Mouse (Mus musculus): ENCODE data around the gene Aoc2. TPM values are rescaled to one million over a fixed set of nuclear protein-coding genes. Genes with fewer than 3 reads are reported as not detected.
"Not testable (repeated sequence)": the region's sequence is repeated elsewhere in the genome, so short reads cannot be mapped to it uniquely, and the experiment has no call there.

The Aoc2 gene
- polyA plus RNA-seq, 1 experiment from 2014 or later, result 2.7 TPM

DNA sequence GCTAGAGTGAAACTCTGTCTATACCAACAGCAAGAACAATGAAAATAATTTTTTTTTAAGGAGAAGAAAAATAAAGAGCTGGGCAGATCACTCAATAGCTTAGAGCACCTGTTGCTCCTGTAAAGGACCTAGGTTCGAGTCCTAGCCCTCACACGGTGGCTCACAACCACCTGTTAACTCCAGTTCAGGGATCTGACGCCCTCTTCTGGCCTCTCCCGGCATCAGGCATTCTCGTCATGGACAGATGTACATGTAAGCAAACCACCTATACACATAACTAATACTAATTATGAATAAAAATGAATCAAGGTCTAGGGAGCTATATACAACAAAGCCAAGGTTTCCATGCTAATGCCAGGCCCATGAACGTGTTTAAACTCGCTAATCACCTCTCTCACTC is 24.0 kb upstream of the Aoc2 start:
- WGBS, result 68% methylated on average over 7 of the region's 7 CpGs
- no peak overlapping the region for H3K27ac ChIP-seq

DNA sequence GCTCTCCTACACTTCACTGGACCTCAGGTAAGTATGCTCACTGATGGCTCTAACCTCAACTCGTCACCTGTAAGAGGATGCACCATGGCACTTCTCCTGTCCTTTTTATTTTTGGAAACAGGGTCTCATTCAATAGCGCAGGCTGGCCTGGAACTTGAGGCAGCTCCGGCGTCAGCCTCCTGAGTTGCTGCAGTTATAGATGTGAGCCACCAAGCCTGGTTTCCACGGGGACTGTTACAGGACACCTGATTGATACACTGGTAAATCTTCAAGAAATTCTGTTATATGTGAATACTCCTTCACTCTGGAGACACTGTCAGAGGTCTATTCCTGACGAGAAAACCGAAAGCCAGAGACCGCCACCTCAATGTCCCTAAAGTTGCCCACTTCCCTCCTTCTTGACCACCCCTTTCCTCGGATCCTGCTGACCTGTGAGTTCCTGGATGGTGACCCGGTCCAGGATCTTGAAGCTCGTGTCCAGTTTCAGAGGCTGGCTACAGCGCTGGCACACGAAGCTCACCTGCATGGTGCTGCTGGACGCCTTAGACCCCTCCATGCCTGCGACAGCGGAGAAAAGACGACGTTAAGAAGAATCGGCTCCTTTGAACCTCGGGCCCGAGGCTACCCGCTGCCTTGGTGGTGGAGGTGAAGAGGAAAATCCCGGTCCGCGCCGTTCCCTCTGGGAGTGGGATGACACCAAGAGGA is 23.4 kb upstream of the Aoc2 start:
- Histone ChIP-seq H3K36me3 (peaks cover 34% of the 10 kb centered on the region), H3K27me3 (ENCODE audit: low read depth, poor library complexity, severe bottlenecking) (no peaks in the 10 kb centered on the region), H3K4me3 (peak overlapping the region; percentile 83), H3K4me1 (peaks cover 17% of the 10 kb centered on the region), H3K27ac (peak overlapping the region; percentile 84), H3K9me3 (replicated peaks) (no peaks in the 10 kb centered on the region)
- WGBS, result 13% methylated on average over 26 of the region's 26 CpGs
- DNase-seq (ENCODE audit: low spot score), result no peak

More for the DNA sequence above, 24.0 kb upstream of the Aoc2 start:
- H3K4me1 ChIP-seq, result peaks cover 17% of the 10 kb centered on the region
- no peaks in the 10 kb centered on the region for H3K27me3 ChIP-seq (ENCODE audit: low read depth, poor library complexity, severe bottlenecking)
- no peak for DNase-seq (ENCODE audit: low spot score)
- peak overlapping the region; percentile 83 for H3K4me3 ChIP-seq
- H3K36me3 ChIP-seq, result peaks cover 39% of the 10 kb centered on the region
- no peaks in the 10 kb centered on the region for H3K9me3 ChIP-seq (replicated peaks)

- DNase-seq (ENCODE audit: low spot score), result peak; percentile 99
- Histone ChIP-seq H3K9me3 (replicated peaks) (no peaks in the 10 kb centered on the region), H3K27me3 (ENCODE audit: low read depth, poor library complexity, severe bottlenecking) (no peaks in the 10 kb centered on the region), H3K4me1 (peaks cover 17% of the 10 kb centered on the region), H3K27ac (peak within 1 kb of the TSS; percentile 84), H3K4me3 (peak within 1 kb of the TSS; percentile 83), H3K36me3 (peaks cover 28% of the 10 kb centered on the region)
- 6% methylated on average over 39 of the region's 39 CpGs for WGBS
These were observed 22.7 kb upstream of the Aoc2 start, which contains the start of gene Becn1 for GRCm38 (mm10) chr11:101302004-101302798. Becn1 (minus strand) TSS chr11:101302286.

DNA sequence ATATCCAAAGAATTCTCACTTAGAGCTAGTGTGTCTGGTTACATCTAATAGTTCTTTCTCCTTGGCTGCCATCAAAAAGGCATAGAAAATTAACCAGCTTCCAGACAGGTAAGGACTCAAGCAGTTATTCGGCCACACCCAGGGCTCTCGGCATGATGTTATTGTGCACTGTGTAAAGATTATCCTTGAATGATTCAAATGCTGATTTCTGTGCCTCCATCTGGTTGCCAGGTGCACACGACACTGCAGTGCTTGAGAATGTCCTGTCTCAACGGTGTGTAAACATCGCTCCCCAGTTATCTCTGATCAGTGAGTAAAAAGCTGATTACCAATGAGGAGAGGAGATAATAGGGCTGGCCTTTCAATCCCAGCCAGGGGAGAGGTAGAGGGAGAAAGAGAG is 17.1 kb upstream of the Aoc2 start:
- H3K4me1 ChIP-seq, result no peaks in the 10 kb centered on the region
- no peaks in the 10 kb centered on the region for H3K36me3 ChIP-seq
- no peak overlapping the region for H3K4me3 ChIP-seq
- H3K27ac ChIP-seq, result no peak overlapping the region
- WGBS, result 43% methylated on average over 5 of the region's 5 CpGs
- no peaks in the 10 kb centered on the region for H3K9me3 ChIP-seq (replicated peaks)
- DNase-seq (ENCODE audit: low spot score), result no peak
- no peaks in the 10 kb centered on the region for H3K27me3 ChIP-seq (ENCODE audit: low read depth, poor library complexity, severe bottlenecking)

- no peak for DNase-seq (ENCODE audit: low spot score)
- no peaks in the 10 kb centered on the region; the same call in none of the 2 replicates for H3K4me1 ChIP-seq
- H3K27me3 ChIP-seq (ENCODE audit: low read depth, poor library complexity, severe bottlenecking), result no peaks in the 10 kb centered on the region
- no peak overlapping the region for H3K27ac ChIP-seq
- H3K9me3 ChIP-seq (replicated peaks), result no peaks in the 10 kb centered on the region
- H3K4me3 ChIP-seq, result no peak overlapping the region
- no peaks in the 10 kb centered on the region for H3K36me3 ChIP-seq
- 88% methylated on average over 3 of the region's 3 CpGs for WGBS
These were observed 13.8 kb upstream of the Aoc2 start for GRCm38 (mm10) chr11:101311083-101311482.

DNA sequence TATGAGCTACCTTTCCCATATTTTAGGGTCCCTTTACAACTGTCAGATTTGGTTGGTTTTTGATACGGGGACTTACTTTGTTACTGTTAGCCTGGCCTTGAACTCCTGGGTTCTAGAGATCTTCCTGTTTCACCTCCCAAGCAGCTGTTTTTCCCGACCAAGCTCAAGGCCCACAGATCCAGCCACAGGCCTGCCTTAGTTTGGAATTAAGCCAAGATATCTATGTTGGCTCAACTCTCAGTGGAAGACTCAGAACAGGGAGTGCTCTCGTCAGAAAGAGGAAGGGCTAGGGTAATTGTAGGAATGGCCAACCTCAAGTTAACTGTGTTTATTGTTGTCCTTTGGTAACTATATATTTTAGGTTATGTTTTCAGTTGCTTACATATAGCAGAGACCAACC is 12.7 kb upstream of the Aoc2 start:
- no peak for DNase-seq (ENCODE audit: low spot score)
- Histone ChIP-seq H3K27ac (no peak overlapping the region), H3K4me3 (no peak overlapping the region), H3K4me1 (peaks cover 7% of the 10 kb centered on the region), H3K27me3 (ENCODE audit: low read depth, poor library complexity, severe bottlenecking) (no peaks in the 10 kb centered on the region), H3K36me3 (no peaks in the 10 kb centered on the region), H3K9me3 (replicated peaks) (no peaks in the 10 kb centered on the region)
- 78% methylated on average over 3 of the region's 3 CpGs for WGBS

GRCm38 (mm10) chr11:101314567-101314966 is 10.3 kb upstream of the Aoc2 start:
- H3K36me3 ChIP-seq, result peaks cover 22% of the 10 kb centered on the region
- no peak for DNase-seq (ENCODE audit: low spot score)
- H3K9me3 ChIP-seq (replicated peaks), result no peaks in the 10 kb centered on the region
- H3K27me3 ChIP-seq (ENCODE audit: low read depth, poor library complexity, severe bottlenecking), result no peaks in the 10 kb centered on the region
- peaks cover 17% of the 10 kb centered on the region for H3K4me1 ChIP-seq
- 95% methylated on average over 1 of the region's 1 CpGs for WGBS
- H3K4me3 ChIP-seq, result no peak overlapping the region
- H3K27ac ChIP-seq, result no peak overlapping the region

DNA sequence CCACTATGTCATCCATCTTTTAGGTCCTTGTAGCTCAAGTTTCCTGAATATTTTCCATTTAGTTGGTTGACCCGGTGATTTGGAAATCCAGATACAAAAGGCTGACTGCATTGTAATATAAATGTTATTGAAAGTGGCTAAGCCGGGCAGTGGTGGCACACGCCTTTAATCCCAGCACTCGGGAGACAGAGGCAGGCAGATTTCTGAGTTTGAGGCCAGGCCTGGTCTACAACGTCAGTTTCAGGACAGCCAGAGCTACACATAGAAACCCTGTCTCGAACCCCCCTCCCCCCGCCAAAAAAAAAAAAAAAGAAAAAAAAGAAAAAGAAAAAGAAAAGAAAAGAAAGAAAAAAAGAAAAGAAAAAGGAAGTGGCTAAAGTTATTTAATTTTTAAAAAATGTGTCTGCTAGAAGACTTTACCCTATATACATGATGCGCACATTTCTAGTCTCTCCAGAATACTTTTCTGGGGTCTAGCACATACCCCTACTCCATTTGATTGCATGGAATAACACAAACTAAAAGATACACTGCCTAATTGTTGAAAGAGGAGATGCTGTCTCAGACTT is 9.7 kb upstream of the Aoc2 start:
- peak overlapping the region; percentile 92 for H3K4me3 ChIP-seq
- no peaks in the 10 kb centered on the region for H3K27me3 ChIP-seq (ENCODE audit: low read depth, poor library complexity, severe bottlenecking)
- H3K4me1 ChIP-seq, result peaks cover 17% of the 10 kb centered on the region
- H3K27ac ChIP-seq, result peak overlapping the region; percentile 91
- peaks cover 28% of the 10 kb centered on the region for H3K36me3 ChIP-seq
- no peak for DNase-seq (ENCODE audit: low spot score)
- H3K9me3 ChIP-seq (replicated peaks), result no peaks in the 10 kb centered on the region
- 84% methylated on average over 8 of the region's 8 CpGs for WGBS

GRCm38 (mm10) chr11:101315665-101316500 is 9.0 kb upstream of the Aoc2 start, which contains the start of gene Psme3:
Psme3 (plus strand) TSS chr11:101316213.
- under 1% methylated on average over 62 of the region's 62 CpGs for WGBS
- DNase-seq (ENCODE audit: low spot score), result peak; percentile 97
- peak within 1 kb of the TSS; percentile 91 for H3K27ac ChIP-seq

DNA sequence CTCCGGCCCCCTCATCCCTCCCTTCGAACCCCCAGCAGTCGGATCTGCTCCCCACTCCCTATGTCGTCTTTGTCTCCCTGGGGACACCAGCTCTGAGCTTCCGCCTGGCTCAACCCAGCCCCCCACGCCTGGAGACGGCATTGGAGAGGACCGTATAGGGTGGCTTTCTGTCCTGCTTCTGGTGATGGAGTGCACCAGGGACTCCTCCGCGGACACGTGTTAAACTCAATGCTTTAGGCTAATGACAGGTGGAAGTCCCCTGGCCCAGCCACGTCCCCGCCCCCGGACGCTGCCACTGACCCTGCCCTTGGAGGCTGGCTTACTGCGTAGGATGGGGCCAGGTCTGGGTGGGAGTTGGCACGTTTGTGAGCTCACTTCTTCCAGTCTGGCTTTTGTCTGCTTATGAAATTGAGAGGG is 8.4 kb upstream of the Aoc2 start:
- H3K36me3 ChIP-seq, result peaks cover 41% of the 10 kb centered on the region
- H3K4me1 ChIP-seq, result peaks cover 17% of the 10 kb centered on the region
- no peaks in the 10 kb centered on the region for H3K9me3 ChIP-seq (replicated peaks)
- WGBS, result under 1% methylated on average over 17 of the region's 17 CpGs
- DNase-seq (ENCODE audit: low spot score), result peak; percentile 44
- peak overlapping the region; percentile 91 for H3K27ac ChIP-seq
- no peaks in the 10 kb centered on the region for H3K27me3 ChIP-seq (ENCODE audit: low read depth, poor library complexity, severe bottlenecking)
- H3K4me3 ChIP-seq, result peak overlapping the region; percentile 92

More at GRCm38 (mm10) chr11:101315665-101316500, 9.0 kb upstream of the Aoc2 start, which contains the start of gene Psme3:
- peaks cover 35% of the 10 kb centered on the region for H3K36me3 ChIP-seq
- H3K4me3 ChIP-seq, result peak within 1 kb of the TSS; percentile 92
- H3K27me3 ChIP-seq (ENCODE audit: low read depth, poor library complexity, severe bottlenecking), result no peaks in the 10 kb centered on the region
- peaks cover 17% of the 10 kb centered on the region for H3K4me1 ChIP-seq
- H3K9me3 ChIP-seq (replicated peaks), result no peaks in the 10 kb centered on the region

DNA sequence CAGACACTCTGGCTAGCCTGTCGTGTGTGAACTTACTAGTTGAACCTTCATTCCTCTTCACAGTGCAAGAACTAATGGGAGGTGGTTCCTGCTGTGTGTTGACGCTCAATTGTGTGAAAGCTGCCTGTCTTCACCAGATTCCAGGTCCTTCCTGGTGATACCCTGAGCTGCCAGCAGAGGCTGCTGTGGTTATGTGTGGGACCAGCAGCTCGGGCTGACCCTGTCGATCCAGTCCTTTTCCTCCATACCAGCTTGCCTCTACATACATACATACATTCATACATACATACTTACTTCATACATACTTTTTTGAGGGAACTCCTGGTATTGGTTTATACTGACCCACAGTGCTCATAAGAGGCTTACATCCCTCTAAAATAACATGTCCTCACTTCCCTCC is 1.3 kb upstream of the Aoc2 start:
- H3K9me3 ChIP-seq (replicated peaks), result no peaks in the 10 kb centered on the region
- no peak overlapping the region for H3K27ac ChIP-seq
- DNase-seq (ENCODE audit: low spot score), result peak; percentile 73
- H3K36me3 ChIP-seq, result peaks cover 89% of the 10 kb centered on the region
- H3K27me3 ChIP-seq (ENCODE audit: low read depth, poor library complexity, severe bottlenecking), result no peaks in the 10 kb centered on the region
- WGBS, result 33% methylated on average over 4 of the region's 4 CpGs
- H3K4me1 ChIP-seq, result peaks cover 7% of the 10 kb centered on the region; the same call in 1 of the 2 replicates
- H3K4me3 ChIP-seq, result no peak overlapping the region

DNA sequence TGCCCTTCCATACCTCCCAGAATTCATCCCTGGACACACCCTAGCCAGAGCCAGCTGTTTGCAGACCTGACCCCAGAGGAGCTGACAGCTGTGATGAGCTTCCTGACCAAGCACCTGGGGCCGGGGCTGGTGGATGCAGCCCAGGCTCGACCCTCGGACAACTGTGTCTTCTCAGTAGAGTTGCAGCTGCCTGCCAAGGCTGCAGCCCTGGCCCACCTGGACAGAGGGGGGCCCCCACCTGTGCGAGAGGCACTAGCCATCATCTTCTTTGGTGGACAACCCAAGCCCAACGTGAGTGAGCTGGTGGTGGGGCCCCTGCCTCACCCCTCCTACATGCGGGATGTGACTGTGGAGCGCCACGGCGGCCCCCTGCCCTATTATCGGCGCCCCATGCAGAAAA is 338 bp downstream of the Aoc2 start:
- DNase-seq (ENCODE audit: low spot score); H3K27ac ChIP-seq: not testable (repeated sequence)

More for the DNA sequence above, 338 bp downstream of the Aoc2 start:
- H3K9me3 ChIP-seq (replicated peaks); H3K4me3 ChIP-seq; H3K4me1 ChIP-seq; H3K27me3 ChIP-seq (ENCODE audit: low read depth, poor library complexity, severe bottlenecking): not testable (repeated sequence)
- peaks cover 73% of the 10 kb centered on the region for H3K36me3 ChIP-seq
- whole genome bisulfite sequencing, result 93% methylated on average over 11 of the region's 11 CpGs

Data from limb, embryonic 10.5 days (tissue).